Mouse (Mus musculus) heart, adult 9 months (tissue): ENCODE measurements at regions not wholly inside any gene's neighbourhood (a gene's known extent, or its start where the extent isn't known, plus 50 kb on each side); places are given as distances from the start of the nearest gene placed in this dataset.
A peak's percentile ranks its signal among the peaks of the same experiment; 100 is the strongest.

Experiments used
- DNase-seq, 2 experiments: peaks; one replicate each; pipeline ENCODE4 v3.0.0; 2022; ENCODE audit warnings: low spot score in 2 of 2

GRCm38 (mm10) chr8:103144835-103145234, 359.4 kb upstream of the Cdh11 start:
- DNase-seq, result no peak

DNA sequence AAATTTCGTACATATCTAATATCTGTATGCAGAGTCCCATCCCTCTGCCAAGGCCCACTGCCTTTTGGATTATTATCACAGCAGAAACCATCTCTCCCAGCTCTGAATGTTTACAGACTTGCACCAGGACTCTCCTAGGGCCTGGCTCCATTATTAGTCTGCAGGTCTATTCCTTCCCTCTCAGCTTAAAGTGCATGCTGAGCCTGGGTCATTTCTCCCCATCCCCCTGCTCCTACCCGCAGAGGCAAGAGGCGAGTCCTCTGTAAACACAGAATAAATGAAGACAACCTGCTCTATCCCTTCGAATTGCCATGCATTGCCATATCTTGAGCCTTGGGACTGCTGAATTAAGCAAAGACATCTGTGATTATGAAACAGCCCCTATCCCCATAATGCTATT, 362.6 kb upstream of the Cdh11 start:
- DNase-seq, result no peak

- no peak for DNase-seq
These were observed 363.0 kb upstream of the Cdh11 start for GRCm38 (mm10) chr8:103148447-103148846.

DNA sequence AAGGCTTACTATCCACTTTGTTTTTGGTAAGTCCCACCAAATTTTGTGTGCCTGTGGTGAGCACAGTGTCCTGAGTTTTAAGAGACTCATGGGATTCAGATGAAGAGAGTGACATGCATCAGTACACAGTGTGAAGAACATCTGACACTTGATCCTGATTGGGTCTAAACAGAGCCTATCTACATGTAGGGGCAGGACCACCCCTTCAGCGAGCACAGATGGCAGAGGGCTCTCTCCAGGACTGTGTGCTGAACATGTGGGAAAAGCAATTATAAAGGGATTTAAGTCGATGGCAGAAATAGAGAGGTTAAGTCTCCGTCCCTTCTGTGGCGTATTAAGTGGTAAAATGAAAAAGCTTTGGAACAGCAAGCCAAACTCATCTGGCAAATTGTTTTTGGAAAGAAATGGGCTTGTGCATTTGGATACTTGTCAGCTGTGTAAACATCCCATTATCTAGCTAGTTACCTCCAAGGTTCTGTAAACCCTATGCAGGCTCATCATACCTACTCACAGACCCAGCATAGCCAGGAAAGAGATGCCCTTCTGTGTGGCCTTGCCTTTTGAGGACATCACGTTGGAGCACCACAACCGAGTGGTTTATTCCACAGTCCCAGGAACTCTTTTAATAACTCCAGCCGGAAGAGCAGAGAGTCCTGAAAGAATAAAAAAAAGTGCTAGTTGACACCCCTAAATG, 381.3 kb upstream of the Cdh11 start:
- no peak for DNase-seq

GRCm38 (mm10) chr8:103173313-103173712, 387.9 kb upstream of the Cdh11 start:
- no peak for DNase-seq

DNA sequence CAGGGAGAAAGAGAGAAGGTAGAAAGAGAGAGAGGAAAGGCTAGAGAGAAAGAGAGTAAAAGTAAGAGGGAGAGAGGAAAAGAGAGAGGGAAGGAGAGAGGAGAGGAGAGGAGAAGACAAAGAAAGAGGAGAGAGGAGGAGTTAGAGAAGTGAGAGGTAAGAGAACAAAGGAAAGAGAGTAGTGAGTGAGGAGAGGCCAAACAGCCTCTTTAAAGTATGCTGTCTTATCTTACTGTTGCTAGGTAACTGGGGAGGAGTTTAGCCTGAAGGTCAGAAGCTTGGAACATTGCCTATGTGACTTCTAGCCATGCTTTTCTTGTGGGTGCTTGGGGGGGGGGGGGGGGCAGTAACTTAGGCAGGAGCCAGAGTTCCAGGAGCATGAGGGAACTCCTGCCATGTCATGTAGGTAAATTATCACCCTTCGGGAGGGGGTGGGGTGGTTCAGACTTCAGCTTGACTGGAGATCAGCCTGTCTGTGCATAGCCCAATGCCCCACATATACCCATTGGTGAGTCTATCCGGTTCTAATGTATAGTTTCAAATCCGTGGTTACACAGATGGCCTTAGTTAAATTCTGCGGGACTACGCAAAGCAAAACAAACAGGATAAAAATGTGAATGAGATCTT, 388.5 kb upstream of the Cdh11 start:
- DNase-seq, result no peak

- peak in 1 of 2 experiments; percentile 1 for DNase-seq
These were observed 395.2 kb upstream of the Cdh11 start for GRCm38 (mm10) chr8:103180661-103181060.

- no peak for DNase-seq
These were observed 403.5 kb upstream of the Cdh11 start for GRCm38 (mm10) chr8:103188720-103189498.

DNA sequence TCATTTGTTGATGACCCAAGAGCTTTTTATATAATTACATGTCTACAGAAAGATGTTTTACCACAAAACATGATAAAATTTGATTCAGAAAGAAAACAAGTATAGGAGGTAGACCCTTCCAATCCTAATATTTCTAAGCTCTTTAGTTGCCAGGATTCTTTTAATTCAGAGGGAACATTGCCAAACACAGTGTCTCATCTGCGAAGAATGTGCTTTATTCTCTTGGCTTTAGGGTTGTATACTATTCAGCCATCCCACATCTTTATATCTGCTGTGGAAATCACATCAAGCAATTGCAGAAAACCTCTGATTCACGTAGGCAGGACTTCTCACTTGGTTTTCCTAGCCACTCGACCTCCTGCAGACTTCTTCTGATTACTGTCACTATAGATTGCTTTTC, 412.8 kb upstream of the Cdh11 start:
- no peak for DNase-seq

DNA sequence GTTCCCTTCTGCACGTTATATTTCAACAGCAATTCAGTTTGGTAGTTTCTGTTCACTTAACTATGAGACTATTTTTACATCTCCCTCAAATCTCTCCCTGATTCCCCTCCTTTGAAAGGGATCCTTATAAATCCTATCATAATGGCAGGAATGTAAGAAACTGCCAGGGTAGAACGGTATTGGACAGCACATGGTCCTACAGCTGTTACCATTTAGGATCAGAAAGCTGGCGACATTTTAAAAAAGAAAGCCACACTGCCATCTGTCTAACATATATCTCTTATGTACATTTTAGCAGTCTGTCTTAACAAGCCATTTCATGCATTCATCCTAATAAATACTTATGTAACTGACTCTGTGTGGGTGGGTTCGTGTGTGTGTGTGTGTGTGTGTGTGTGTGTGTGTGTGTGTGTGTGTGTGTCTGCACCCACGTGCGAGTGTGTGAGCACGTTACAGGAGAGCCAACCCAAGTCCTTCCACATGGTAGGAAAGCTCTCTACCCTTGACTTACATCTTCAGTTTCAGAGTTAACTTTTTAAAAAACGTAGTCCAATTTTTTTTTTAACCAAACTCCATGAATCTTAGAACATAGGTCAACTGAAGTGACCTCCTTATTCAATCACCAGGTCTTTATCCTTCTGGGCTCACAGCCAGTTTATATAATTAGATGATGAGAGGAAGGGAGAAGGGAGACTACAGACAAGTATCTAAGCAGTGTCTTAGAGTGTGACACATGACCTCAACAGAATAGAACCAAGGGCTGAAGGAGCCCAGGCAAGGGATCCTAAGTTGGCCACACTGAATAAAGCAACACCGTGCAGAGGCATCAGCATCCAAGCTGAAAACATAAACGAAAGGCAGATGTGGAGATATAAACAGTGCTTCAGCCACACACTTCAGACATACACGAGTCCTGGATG, 414.5 kb upstream of the Cdh11 start:
- no peak for DNase-seq

- no peak for DNase-seq
These were observed 418.3 kb upstream of the Cdh11 start for GRCm38 (mm10) chr8:103203710-103204109.

DNA sequence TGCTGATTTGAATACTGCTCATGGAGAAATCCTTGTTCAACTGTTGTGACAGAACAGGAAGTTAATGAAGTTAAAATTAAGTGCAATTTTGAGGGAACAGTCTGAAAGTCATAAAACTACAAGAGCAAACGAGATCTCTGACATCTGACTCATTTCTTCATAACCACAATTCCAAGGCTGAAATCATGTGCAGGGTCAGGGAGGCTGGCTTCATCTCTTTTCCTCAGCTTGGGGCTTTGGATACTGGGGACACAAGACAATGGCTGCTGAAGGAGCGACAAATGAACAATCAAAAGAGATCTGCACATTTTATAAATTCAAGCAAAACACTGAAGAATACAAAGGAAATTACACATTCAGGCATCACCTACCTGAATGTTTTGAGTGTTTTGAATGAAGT, 429.2 kb upstream of the Cdh11 start:
- DNase-seq, result no peak

DNA sequence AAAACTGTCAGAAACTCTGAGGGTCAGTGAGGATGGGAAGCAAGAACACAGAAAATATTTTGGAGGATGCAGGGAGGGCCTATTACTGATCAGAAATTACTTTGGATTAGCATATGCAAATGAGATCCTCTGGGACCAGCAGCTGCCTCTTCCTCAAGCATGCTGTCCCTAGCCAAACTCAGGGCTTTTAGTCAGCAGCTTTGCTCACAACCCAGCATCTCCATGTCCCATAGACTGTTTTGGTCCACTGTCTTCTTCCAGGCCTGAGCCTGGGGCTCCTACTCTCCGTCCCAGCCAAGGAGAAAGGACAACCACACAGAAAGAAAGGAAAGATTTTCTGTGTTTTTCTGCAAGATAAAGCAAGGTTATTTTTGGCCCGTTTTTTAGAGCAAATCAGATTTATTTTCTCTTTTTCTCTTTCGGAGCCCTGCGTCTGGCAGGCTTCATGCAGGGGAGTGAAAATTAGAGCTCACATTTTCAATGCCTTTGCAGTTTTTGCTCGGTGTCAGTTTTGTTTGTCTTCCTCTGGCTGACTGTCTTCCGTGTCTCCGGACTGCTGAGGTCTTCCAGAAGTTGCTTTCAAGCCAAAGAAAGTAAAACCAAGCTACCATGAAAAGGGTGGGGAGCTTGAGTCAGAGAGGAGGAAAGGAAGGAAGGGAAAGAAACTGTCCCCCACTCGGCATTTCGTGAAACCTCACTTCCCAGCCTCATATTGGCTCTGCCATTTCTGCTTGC, 445.5 kb upstream of the Cdh11 start:
- DNase-seq, result peak; percentile 10 to 14

GRCm38 (mm10) chr8:103234374-103234773, 448.9 kb upstream of the Cdh11 start:
- no peak for DNase-seq

GRCm38 (mm10) chr8:103235614-103236013, 450.2 kb upstream of the Cdh11 start:
- DNase-seq, result peak; percentile 4 to 5

GRCm38 (mm10) chr8:103238456-103238970, 453.1 kb upstream of the Cdh11 start:
- DNase-seq, result no peak

GRCm38 (mm10) chr8:103244169-103244568, 458.7 kb upstream of the Cdh11 start:
- DNase-seq, result no peak

GRCm38 (mm10) chr8:103244658-103245057, 459.2 kb upstream of the Cdh11 start:
- no peak for DNase-seq

GRCm38 (mm10) chr8:103245864-103246263, 460.4 kb upstream of the Cdh11 start:
- DNase-seq, result no peak

- DNase-seq, result no peak
These were observed 475.8 kb upstream of the Cdh11 start for GRCm38 (mm10) chr8:103261236-103261635.

DNA sequence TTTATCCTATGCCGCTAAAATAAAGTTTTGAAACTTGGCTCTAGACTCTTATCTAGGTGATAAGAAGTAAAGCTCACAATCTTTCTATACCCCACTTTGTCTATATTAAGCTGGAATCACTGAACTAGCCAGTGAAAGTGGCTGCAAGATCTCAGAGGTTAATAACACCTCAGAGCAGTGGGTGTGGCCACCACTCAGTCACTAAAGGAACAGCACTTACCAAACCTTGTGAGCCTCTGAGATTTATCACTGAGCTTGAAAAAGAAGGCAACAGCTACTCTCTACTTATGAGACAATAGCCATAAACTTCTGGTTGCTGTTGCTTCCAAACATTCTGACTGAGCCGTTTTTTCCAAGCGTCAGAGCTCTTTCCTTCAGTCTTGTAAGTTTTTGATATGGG, 484.6 kb upstream of the Cdh11 start:
- no peak for DNase-seq
